Mouse (Mus musculus) thymus, adult 2 months (tissue): ENCODE measurements at regions not wholly inside any gene's neighbourhood (a gene's known extent, or its start where the extent isn't known, plus 50 kb on each side); places are given as distances from the start of the nearest gene placed in this dataset.

Experiments
- CTCF ChIP-seq: fragments of 200-500 bp; IDR thresholded peaks from 2 replicates; pipeline ENCODE4 v1.5.1; 2012; ENCODE audit warnings: mild to moderate bottlenecking, control low read depth, low read length, moderate library complexity, borderline replicate concordance; ENCODE audit not compliant: control insufficient read depth, poor library complexity, insufficient read depth; ENCODE audit errors: extremely low read depth
- POLR2A ChIP-seq: fragments of 200-500 bp; IDR thresholded peaks from 2 replicates; pipeline ENCODE4 v1.6.1; 2012; ENCODE audit warnings: mild to moderate bottlenecking, low read length, control low read depth, moderate library complexity; ENCODE audit not compliant: control insufficient read depth, poor library complexity, insufficient read depth; ENCODE audit errors: extremely low read depth

DNA sequence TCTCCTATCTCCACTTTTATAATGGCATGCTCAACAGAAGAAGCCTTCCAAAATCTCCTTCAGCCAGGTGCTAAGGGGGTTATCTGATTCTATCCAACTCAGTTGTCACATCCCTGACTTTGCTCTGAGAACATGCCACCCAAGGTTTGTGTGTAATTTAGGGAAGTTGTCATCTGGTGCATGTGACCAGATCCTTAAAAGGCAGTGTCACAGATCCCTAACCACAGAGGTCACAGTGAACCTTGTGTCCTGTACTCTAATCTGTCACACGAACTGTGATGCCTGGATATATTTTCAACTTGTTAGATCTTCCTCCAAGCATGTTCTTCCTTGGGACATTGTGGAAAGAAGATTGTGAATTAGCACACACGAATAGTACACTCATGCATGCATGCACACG, 189.4 kb upstream of the Plxna2 start:
- no peak for TF ChIP-seq CTCF
- TF ChIP-seq POLR2A: no peak
